Mouse (Mus musculus): ENCODE results near the gene Pou2f2. TPM values are rescaled to one million over a fixed set of nuclear protein-coding genes. Genes with fewer than 3 reads are reported as not detected.

Pou2f2 gene
- polyA plus RNA-seq, 2 experiments, result 0.55 to 1.3 TPM

- WGBS, result 7% methylated on average over 25 of the region's 25 CpGs
- no peak for TF ChIP-seq POLR2A (IDR thresholded peaks at IDR 0.05; ENCODE audit: borderline replicate concordance, extremely low read depth, insufficient read depth, insufficient read length)
- H3K4me2 ChIP-seq (replicated peaks; ENCODE audit: low read depth, low read length, severe bottlenecking), result no peak overlapping the region; the same call in 1 of the 2 replicates
- no peak overlapping the region for H3K4me3 ChIP-seq (replicated peaks; ENCODE audit: low read length)
- H3K4me1 ChIP-seq (ENCODE audit: control insufficient read depth, insufficient read depth, low read length), result no peaks in the 10 kb centered on the region
- peaks cover 37% of the 10 kb centered on the region for H3K27me3 ChIP-seq (ENCODE audit: control insufficient read depth, insufficient read depth, low read length)
- DNase-seq (ENCODE audit: low spot score) (no peak), ATAC-seq (ENCODE audit: low FRiP score, low read depth) (no peak)
- H3K36me3 ChIP-seq (ENCODE audit: control insufficient read depth, insufficient read depth, low read length), result no peaks in the 10 kb centered on the region
- H3K9ac ChIP-seq (ENCODE audit: low read depth, low read length, severe bottlenecking), result no peak overlapping the region
- no peak overlapping the region for H3K27ac ChIP-seq (replicated peaks; ENCODE audit: low read depth, low read length)
- peaks cover 3% of the 10 kb centered on the region; the same call in 1 of the 2 replicates for H3K9me3 ChIP-seq (ENCODE audit: control insufficient read depth, low read length)
Observed at GRCm38 (mm10) chr7:25132318-25132960, 47.1 kb downstream of the Pou2f2 start.

- Histone ChIP-seq H3K27ac (replicated peaks; ENCODE audit: low read depth, low read length) (no peak overlapping the region), H3K4me1 (ENCODE audit: control insufficient read depth, insufficient read depth, low read length) (no peaks in the 10 kb centered on the region), H3K36me3 (ENCODE audit: control insufficient read depth, insufficient read depth, low read length) (no peaks in the 10 kb centered on the region), H3K9me3 (ENCODE audit: control insufficient read depth, low read length) (peaks cover 3% of the 10 kb centered on the region; the same call in 1 of the 2 replicates), H3K27me3 (ENCODE audit: control insufficient read depth, insufficient read depth, low read length) (peaks cover 37% of the 10 kb centered on the region), H3K4me3 (replicated peaks; ENCODE audit: low read length) (no peak overlapping the region), H3K9ac (ENCODE audit: low read depth, low read length, severe bottlenecking) (no peak overlapping the region), H3K4me2 (replicated peaks; ENCODE audit: low read depth, low read length, severe bottlenecking) (no peak overlapping the region)
- no peak for ATAC-seq (ENCODE audit: low FRiP score, low read depth)
- WGBS, result 91% methylated on average over 11 of the region's 11 CpGs
- DNase-seq (ENCODE audit: low spot score), result no peak
- TF ChIP-seq POLR2A (IDR thresholded peaks at IDR 0.05; ENCODE audit: borderline replicate concordance, extremely low read depth, insufficient read depth, insufficient read length), result no peak
Observed at GRCm38 (mm10) chr7:25131247-25131646, 48.3 kb downstream of the Pou2f2 start.

- Histone ChIP-seq H3K36me3 (ENCODE audit: control insufficient read depth, insufficient read depth, low read length) (no peaks in the 10 kb centered on the region), H3K4me3 (replicated peaks; ENCODE audit: low read length) (no peak overlapping the region), H3K4me1 (ENCODE audit: control insufficient read depth, insufficient read depth, low read length) (no peaks in the 10 kb centered on the region), H3K9ac (ENCODE audit: low read depth, low read length, severe bottlenecking) (no peak overlapping the region), H3K27me3 (ENCODE audit: control insufficient read depth, insufficient read depth, low read length) (peaks cover 37% of the 10 kb centered on the region), H3K9me3 (ENCODE audit: control insufficient read depth, low read length) (peaks cover 2% of the 10 kb centered on the region; the same call in 1 of the 2 replicates), H3K4me2 (replicated peaks; ENCODE audit: low read depth, low read length, severe bottlenecking) (no peak overlapping the region), H3K27ac (replicated peaks; ENCODE audit: low read depth, low read length) (no peak overlapping the region)
- DNase-seq (ENCODE audit: low spot score), result no peak
- WGBS, result 75% methylated on average over 11 of the region's 11 CpGs
- no peak for TF ChIP-seq POLR2A (IDR thresholded peaks at IDR 0.05; ENCODE audit: borderline replicate concordance, extremely low read depth, insufficient read depth, insufficient read length)
- no peak for ATAC-seq (ENCODE audit: low FRiP score, low read depth)
Observed at GRCm38 (mm10) chr7:25130565-25130964, 49.0 kb downstream of the Pou2f2 start.

- H3K4me1 ChIP-seq (ENCODE audit: control insufficient read depth, insufficient read depth, low read length), result no peaks in the 10 kb centered on the region
- H3K36me3 ChIP-seq (ENCODE audit: control insufficient read depth, insufficient read depth, low read length), result no peaks in the 10 kb centered on the region
- H3K4me2 ChIP-seq (replicated peaks; ENCODE audit: low read depth, low read length, severe bottlenecking), result no peak overlapping the region
- H3K27ac ChIP-seq (replicated peaks; ENCODE audit: low read depth, low read length), result no peak overlapping the region
- no peaks in the 10 kb centered on the region for H3K9me3 ChIP-seq (ENCODE audit: control insufficient read depth, low read length)
- ATAC-seq (ENCODE audit: low FRiP score, low read depth) (no peak), DNase-seq (ENCODE audit: low spot score) (no peak)
- WGBS, result 45% methylated on average over 13 of the region's 13 CpGs
- H3K27me3 ChIP-seq (ENCODE audit: control insufficient read depth, insufficient read depth, low read length), result peaks cover 28% of the 10 kb centered on the region
- TF ChIP-seq POLR2A (IDR thresholded peaks at IDR 0.05; ENCODE audit: borderline replicate concordance, extremely low read depth, insufficient read depth, insufficient read length), result no peak
- no peak overlapping the region for H3K9ac ChIP-seq (ENCODE audit: low read depth, low read length, severe bottlenecking)
- no peak overlapping the region for H3K4me3 ChIP-seq (replicated peaks; ENCODE audit: low read length)
Observed at GRCm38 (mm10) chr7:25129390-25129979, 50.0 kb downstream of the Pou2f2 start.

- Histone ChIP-seq H3K9me3 (ENCODE audit: control insufficient read depth, low read length) (no peaks in the 10 kb centered on the region), H3K4me3 (replicated peaks; ENCODE audit: low read length) (no peak overlapping the region), H3K36me3 (ENCODE audit: control insufficient read depth, insufficient read depth, low read length) (no peaks in the 10 kb centered on the region), H3K4me2 (replicated peaks; ENCODE audit: low read depth, low read length, severe bottlenecking) (no peak overlapping the region), H3K27ac (replicated peaks; ENCODE audit: low read depth, low read length) (no peak overlapping the region), H3K27me3 (ENCODE audit: control insufficient read depth, insufficient read depth, low read length) (peaks cover 13% of the 10 kb centered on the region), H3K9ac (ENCODE audit: low read depth, low read length, severe bottlenecking) (no peak overlapping the region), H3K4me1 (ENCODE audit: control insufficient read depth, insufficient read depth, low read length) (no peaks in the 10 kb centered on the region)
- no peak for DNase-seq (ENCODE audit: low spot score)
- ATAC-seq (ENCODE audit: low FRiP score, low read depth), result no peak
- TF ChIP-seq POLR2A (IDR thresholded peaks at IDR 0.05; ENCODE audit: borderline replicate concordance, extremely low read depth, insufficient read depth, insufficient read length), result no peak
- WGBS, result 68% methylated on average over 9 of the region's 9 CpGs
Observed at GRCm38 (mm10) chr7:25127971-25128370, 51.6 kb downstream of the Pou2f2 start.

All from limb, embryonic 14.5 days (tissue).